Mouse (Mus musculus): ENCODE measurements around the gene Pald1.

Pald1 gene

DNA sequence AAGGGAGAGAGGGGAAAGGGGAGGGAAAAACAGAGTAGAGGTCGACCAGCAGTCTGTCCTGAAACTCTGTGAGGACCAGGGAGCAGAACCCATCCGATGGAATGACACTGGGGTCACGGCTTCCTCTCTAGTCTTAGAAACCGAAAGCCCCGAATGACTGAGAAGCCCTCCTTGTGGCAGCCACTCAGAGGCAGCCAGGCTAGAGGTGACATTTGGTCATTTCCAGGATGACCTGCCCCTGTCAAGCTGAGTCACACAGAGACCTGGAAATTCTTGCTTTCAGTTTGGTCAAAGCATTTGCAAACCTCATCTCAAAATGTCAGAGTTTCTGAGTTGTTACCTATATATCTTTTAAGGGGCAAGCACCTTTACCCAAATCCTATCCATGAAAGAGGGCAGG lies 102.2 kb downstream of the Pald1 start:
- in situ Hi-C loops (cut with MboI): no loop called here

DNA sequence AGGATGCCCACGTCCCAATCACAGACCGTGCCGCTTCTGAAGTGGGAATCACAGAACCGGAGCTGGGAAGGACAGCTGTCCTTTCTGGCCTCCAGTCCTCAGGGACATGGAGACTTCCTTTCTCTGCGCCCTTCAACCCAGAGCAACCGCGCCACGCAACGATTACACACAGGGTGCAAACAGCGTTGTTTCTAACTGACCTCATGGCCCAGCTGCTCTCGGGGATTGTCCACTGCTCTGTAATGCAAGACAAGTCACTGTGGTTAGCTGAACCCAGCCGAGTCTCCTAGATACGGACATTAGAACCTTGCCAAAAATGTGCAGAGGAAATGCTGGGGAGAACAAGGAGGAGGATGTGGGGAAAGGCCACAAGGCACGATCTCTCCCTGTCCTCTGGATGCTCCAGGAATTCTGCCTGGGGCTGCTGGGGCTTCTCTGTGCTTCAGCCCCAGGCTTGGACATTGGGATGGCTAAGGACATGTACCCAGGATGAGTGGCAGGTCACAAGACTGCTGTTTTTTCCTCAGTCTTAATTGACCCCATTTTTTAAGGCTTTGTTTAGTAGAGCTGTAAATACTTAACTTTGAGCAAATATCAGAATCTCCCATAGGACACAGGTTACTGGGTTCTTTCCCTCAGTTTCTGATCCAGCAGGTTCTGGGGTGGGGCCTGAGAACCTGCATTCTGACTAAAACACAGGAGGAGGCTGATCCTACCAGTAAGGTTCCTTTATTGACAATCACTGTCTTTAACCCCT lies 105.2 kb downstream of the Pald1 start:
- in situ Hi-C loops (cut with MboI): no loop called here

DNA sequence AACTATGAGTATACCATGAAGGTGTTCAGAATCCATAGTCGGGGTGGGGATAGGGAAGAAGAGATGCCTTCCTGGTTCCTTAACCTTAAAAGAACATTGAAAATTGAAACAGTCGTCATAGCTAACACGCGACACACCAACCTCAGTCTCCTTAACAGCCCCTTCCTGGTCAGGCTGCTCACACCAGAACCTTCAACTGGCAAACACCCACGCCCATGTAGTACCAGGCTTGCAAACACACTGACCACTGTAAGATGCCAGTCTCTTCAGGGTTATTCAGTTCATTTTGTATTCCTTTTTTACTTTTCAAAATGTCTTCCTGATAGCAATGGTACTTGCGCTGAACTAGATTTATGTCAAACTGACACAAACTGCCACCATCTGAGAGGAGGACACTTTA lies 106.3 kb downstream of the Pald1 start:
- in situ Hi-C loops (cut with MboI): no loop called here

DNA sequence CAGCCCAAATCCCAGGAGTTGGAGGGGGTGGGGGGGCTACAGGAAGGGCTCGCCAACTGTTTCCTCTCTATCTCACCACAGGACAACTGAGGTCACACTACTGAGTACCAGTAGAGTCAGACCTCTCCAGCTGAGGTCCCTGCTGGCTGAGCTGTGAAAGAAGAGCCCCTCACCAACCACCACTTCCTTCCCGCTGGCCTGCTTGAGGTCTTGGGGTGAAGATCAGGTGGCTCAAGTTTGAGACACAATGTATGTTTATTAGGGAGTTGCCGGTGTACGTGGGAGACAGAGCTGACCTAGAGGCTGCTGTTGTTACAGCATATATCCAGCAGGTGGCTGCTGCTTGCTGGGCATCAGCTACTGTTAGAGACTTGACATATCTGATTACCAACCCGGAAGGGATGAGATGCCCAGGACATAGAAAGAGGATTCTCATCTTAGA lies 107.6 kb downstream of the Pald1 start:
- in situ Hi-C loops (cut with MboI): no loop called here

DNA sequence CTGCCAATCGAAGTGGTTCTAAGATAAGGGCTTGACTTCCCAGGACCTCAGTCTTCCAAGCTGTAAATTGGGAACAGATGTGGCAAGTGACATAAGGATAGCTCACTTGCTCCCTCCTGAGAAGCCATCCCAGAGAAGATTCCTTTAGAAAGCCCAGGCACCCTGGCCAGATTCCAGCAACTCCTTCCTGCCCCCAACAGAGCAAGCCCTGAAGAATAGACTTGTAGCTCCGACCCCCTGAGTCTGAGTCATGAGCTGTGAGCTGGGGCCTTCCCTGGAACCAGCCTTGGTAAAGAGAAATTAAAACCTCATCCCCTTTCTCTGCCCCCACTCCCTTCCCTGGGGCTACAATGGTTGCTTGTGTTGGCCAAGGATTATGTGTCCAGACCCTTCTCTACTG lies 108.8 kb downstream of the Pald1 start:
- in situ Hi-C loops (cut with MboI): no loop called here

DNA sequence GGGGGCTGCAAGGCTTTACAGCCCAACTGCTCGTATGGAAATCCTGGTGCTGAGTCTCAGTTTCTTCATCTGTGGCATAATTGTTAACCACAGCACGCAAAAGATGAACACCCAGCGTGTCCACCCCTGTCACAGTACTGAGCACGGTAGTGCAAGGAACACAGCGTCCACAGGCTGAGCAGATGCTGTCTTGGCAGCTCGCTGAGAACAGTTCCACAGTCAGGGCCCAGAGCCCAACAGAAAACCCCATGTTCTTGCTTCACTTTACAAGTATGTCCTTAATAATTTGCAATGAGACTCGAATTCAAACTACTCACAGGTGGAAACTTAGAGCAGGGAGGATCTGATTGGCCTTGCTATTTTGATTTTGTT lies 109.5 kb downstream of the Pald1 start:
- in situ Hi-C loops (cut with MboI): no loop called here

DNA sequence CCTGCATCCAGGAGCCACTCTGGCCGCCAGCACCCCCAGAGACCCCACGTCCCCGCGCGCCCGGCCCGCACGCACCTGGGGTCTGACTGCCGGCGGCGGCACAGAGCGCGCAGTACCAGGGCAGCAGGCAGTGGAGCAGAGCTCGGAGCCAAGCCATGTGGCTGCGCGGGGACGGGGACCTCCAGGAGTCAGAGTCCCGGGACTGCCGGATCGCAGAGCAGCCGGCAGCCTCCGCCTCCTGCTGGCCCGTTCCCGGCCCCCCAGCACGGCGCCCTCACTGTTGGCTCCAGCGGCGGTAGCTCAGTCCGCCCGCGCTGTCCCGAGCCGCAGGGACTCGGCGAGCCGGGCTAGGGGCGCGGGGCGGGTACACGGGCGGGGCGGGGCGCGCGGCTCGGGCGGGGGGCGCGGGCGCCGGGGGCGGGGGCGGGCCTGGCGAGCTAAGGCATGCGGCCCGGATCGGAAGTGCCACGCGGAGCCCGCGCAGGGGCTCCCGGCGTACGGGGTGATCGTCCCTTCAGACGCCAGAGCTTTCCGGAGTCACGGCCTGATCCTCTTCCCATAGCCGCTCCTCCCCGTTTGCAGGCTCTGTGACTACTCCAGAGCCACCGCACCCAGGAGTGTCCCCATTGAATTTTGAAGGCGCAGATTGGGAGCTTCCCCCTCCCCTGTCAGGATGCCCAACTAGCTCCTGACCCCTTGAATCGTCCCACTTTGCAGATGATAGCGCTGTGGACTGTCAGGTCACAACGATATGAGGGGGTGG lies 110.1 kb downstream of the Pald1 start, which contains the start of gene Adamts14:
Adamts14 (minus strand) TSS at position 358 of the 763 bp plus-strand sequence.
- in situ Hi-C loops (cut with MboI): no loop called here

DNA sequence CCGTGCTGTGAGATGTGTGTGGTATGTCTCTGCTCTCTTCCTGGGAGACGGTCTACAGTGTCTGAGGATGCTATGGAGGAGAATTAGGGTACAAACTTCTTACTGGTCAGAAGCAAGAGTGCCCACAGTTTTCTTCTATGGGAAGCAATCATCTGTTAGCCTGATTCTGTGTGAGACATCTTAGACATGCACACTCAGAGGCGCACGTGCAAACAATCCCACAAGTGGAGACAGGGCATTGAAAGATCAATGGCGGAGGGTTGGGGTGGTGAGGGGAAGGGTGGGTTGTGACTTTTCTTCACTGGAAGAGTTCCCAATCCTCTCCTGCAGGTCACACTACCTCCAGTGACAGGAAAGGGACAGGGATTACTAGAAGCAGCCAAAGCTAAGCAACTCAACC lies 110.7 kb downstream of the Pald1 start:
- in situ Hi-C loops (cut with MboI): no loop called here

DNA sequence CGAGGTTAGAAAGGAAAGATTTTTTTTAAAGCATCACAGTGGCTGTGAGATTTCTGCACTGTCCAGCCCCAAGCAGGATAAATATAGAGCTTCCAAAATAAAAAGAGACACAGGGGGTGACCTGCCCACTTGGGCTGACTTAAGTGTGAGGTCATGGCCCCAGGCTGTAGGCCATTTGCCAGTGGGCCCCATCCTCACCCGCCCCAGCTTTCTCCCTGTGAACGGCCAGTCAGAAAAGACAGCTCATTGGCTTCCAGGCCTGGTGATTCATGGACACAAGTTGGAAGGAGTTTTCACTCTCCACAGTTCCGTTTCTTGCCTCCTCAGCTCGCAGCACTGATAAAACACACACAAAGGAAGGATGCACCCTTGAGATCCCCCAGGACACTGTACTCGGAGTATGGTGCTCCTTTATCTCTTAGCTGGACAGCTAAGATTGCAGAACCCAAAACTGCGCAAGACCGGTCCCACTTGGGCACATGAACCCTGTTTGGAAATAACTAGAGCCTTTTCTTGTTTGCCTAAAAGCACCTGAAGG lies 111.2 kb downstream of the Pald1 start:
- in situ Hi-C loops (cut with MboI): no loop called here
